Mouse (Mus musculus): ENCODE results near the gene Kat6b.

DNA sequence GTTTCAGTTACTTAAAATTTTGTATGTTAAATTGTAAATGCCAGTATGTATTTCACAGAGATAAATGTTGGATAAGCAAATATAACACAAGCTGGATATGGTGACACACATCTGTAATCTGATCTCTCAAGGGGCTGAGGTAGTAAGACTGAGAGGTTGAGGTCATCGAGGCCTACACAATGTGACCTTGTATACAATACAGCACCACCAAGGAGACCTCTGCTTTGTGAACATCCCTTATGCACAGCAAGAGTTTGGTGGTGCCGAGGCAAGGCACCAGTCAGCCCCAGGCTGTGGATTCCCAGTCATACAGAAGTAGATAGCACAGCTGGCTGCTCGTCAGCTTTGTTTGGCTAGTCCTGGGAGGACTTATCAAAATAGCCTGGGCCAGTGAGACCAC is 59.1 kb downstream of the Kat6b start:
- TF ChIP-seq CTCF (IDR thresholded peaks at IDR 0.05; ENCODE audit: insufficient read depth, low read depth, low read length), result no peak
- no peak for TF ChIP-seq POLR2A (IDR thresholded peaks at IDR 0.05; ENCODE audit: insufficient read depth, low read depth, low read length)
